Mouse (Mus musculus): ENCODE results near the gene Rtp2.
"Not testable (repeated sequence)": the region's sequence is repeated elsewhere in the genome, so short reads cannot be mapped to it uniquely, and the experiment has no call there.

Gene Rtp2

GRCm38 (mm10) chr16:23952101-23952727, 20.0 kb upstream of the Rtp2 start:
- no peak for DNase-seq (ENCODE audit: low spot score in 2 of 2)

GRCm38 (mm10) chr16:23947654-23948053, 15.5 kb upstream of the Rtp2 start:
- DNase-seq (ENCODE audit: low spot score in 2 of 2), result no peak

GRCm38 (mm10) chr16:23944801-23945200, 12.6 kb upstream of the Rtp2 start:
- DNase-seq (ENCODE audit: low spot score in 2 of 2), result no peak

GRCm38 (mm10) chr16:23934397-23934796, 2.2 kb upstream of the Rtp2 start:
- DNase-seq (ENCODE audit: low spot score in 2 of 2), result no peak

GRCm38 (mm10) chr16:23931275-23931674, 919 bp downstream of the Rtp2 start:
- no peak for DNase-seq (ENCODE audit: low spot score in 2 of 2)

- DNase-seq (ENCODE audit: low spot score in 2 of 2), result no peak
Observed at GRCm38 (mm10) chr16:23930426-23931073, 1.6 kb downstream of the Rtp2 start.

GRCm38 (mm10) chr16:23927301-23928114, 4.7 kb downstream of the Rtp2 start:
- DNase-seq (ENCODE audit: low spot score in 2 of 2), result no peak

GRCm38 (mm10) chr16:23922906-23923305, 9.3 kb downstream of the Rtp2 start:
- DNase-seq (ENCODE audit: low spot score in 2 of 2), result no peak

GRCm38 (mm10) chr16:23921697-23922096, 10.5 kb downstream of the Rtp2 start:
- no peak for DNase-seq (ENCODE audit: low spot score in 2 of 2)

- no peak for DNase-seq (ENCODE audit: low spot score in 2 of 2)
Observed at GRCm38 (mm10) chr16:23919418-23919817, 12.8 kb downstream of the Rtp2 start.

- no peak for DNase-seq (ENCODE audit: low spot score in 2 of 2)
Observed at GRCm38 (mm10) chr16:23913401-23913800, 18.8 kb downstream of the Rtp2 start.

- DNase-seq (ENCODE audit: low spot score in 2 of 2), result no peak
Observed at GRCm38 (mm10) chr16:23912741-23913140, 19.5 kb downstream of the Rtp2 start.

- not testable (repeated sequence) for DNase-seq (ENCODE audit: low spot score in 2 of 2)
Observed at GRCm38 (mm10) chr16:23909015-23909354, 23.2 kb downstream of the Rtp2 start.

GRCm38 (mm10) chr16:23908076-23909014, 23.8 kb downstream of the Rtp2 start:
- not testable (repeated sequence) for DNase-seq (ENCODE audit: low spot score in 2 of 2)

- not testable (repeated sequence) for DNase-seq (ENCODE audit: low spot score in 2 of 2)
Observed at GRCm38 (mm10) chr16:23906586-23906985, 25.6 kb downstream of the Rtp2 start.

- no peak for DNase-seq (ENCODE audit: low spot score in 2 of 2)
Observed at GRCm38 (mm10) chr16:23901411-23901810, 30.8 kb downstream of the Rtp2 start.

GRCm38 (mm10) chr16:23900061-23900460, 32.1 kb downstream of the Rtp2 start:
- no peak for DNase-seq (ENCODE audit: low spot score in 2 of 2)

GRCm38 (mm10) chr16:23898840-23899239, 33.4 kb downstream of the Rtp2 start:
- peak; percentile 52 to 74 for DNase-seq (ENCODE audit: low spot score in 2 of 2)

- DNase-seq (ENCODE audit: low spot score in 2 of 2), result peak; percentile 49 to 77
Observed at GRCm38 (mm10) chr16:23897984-23898586, 34.1 kb downstream of the Rtp2 start.

- no peak for DNase-seq (ENCODE audit: low spot score in 2 of 2)
Observed at GRCm38 (mm10) chr16:23897486-23897885, 34.7 kb downstream of the Rtp2 start.

GRCm38 (mm10) chr16:23895135-23895534, 37.1 kb downstream of the Rtp2 start:
- DNase-seq (ENCODE audit: low spot score in 2 of 2), result no peak

All from urinary bladder, postnatal 36 days (tissue).